Mouse (Mus musculus): ENCODE results near the gene Plekho1. TPM values are rescaled to one million over a fixed set of nuclear protein-coding genes. Genes with fewer than 3 reads are reported as not detected.

Plekho1 gene
- polyA plus RNA-seq, 1 experiment from 2014 or later = 6.6 TPM

GRCm38 (mm10) chr3:95992990-95993603 lies 2.7 kb downstream of the Plekho1 start:
- ATAC-seq (ENCODE audit: insufficient read depth) = no peak
- Histone ChIP-seq H3K4me3 (replicated peaks) (no peak overlapping the region), H3K4me2 (peak overlapping the region; percentile 93; the same call in 1 of the 2 replicates), H3K36me3 (replicated peaks) (peaks cover 7% of the 10 kb centered on the region), H3K4me1 (replicated peaks) (peaks cover 48% of the 10 kb centered on the region), H3K27ac (replicated peaks) (no peak overlapping the region; the same call in 1 of the 2 replicates), H3K9me3 (replicated peaks) (no peaks in the 10 kb centered on the region), H3K27me3 (peaks cover 58% of the 10 kb centered on the region), H3K9ac (no peak overlapping the region)
- WGBS (ENCODE audit: insufficient replicate concordance) = 41% methylated on average over 5 of the region's 5 CpGs

- H3K27me3 ChIP-seq = peaks cover 48% of the 10 kb centered on the region
These were observed 5.3 kb downstream of the Plekho1 start for GRCm38 (mm10) chr3:95990413-95990941.

GRCm38 (mm10) chr3:95988969-95989368 lies 6.8 kb downstream of the Plekho1 start:
- H3K36me3 ChIP-seq (replicated peaks) = peaks cover 7% of the 10 kb centered on the region
- H3K27me3 ChIP-seq = peaks cover 42% of the 10 kb centered on the region
- no peak overlapping the region for H3K4me2 ChIP-seq
- peaks cover 41% of the 10 kb centered on the region for H3K4me1 ChIP-seq (replicated peaks)
- no peak overlapping the region for H3K27ac ChIP-seq (replicated peaks)
- no peak overlapping the region for H3K9ac ChIP-seq
- WGBS (ENCODE audit: insufficient replicate concordance) = 80% methylated on average over 10 of the region's 10 CpGs
- no peak overlapping the region for H3K4me3 ChIP-seq (replicated peaks)
- no peak for ATAC-seq (ENCODE audit: insufficient read depth)
- no peaks in the 10 kb centered on the region for H3K9me3 ChIP-seq (replicated peaks)

More at GRCm38 (mm10) chr3:95990413-95990941, 5.3 kb downstream of the Plekho1 start:
- no peak overlapping the region for H3K4me3 ChIP-seq (replicated peaks)
- peaks cover 44% of the 10 kb centered on the region for H3K4me1 ChIP-seq (replicated peaks)
- no peaks in the 10 kb centered on the region for H3K9me3 ChIP-seq (replicated peaks)
- H3K36me3 ChIP-seq (replicated peaks) = peaks cover 7% of the 10 kb centered on the region
- H3K4me2 ChIP-seq = no peak overlapping the region
- ATAC-seq (ENCODE audit: insufficient read depth) = no peak
- no peak overlapping the region for H3K9ac ChIP-seq
- WGBS (ENCODE audit: insufficient replicate concordance) = 49% methylated on average over 12 of the region's 12 CpGs
- H3K27ac ChIP-seq (replicated peaks) = peak overlapping the region; percentile 41; the same call in 1 of the 2 replicates

DNA sequence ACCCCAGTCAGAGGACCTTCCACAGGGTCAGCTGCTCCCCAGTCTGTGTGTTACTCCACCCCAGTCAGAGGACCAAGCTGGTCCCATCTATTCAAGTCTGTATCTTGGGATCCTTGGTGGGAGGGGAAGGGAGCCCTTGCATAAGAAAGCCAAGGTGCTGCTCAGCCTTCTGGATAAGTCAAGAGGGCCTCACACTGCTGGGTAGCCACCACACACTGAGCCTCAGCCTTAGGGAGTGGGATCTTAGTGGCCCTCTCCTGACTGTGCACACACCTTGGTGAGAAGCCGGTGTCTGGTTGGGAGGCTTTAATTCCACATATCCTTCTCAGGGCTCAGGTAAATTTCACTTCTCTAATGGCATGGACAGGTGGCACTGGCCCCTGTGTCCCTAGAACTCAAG lies 7.7 kb downstream of the Plekho1 start:
- no peak for ATAC-seq (ENCODE audit: insufficient read depth)
- H3K9me3 ChIP-seq (replicated peaks) = no peaks in the 10 kb centered on the region

DNA sequence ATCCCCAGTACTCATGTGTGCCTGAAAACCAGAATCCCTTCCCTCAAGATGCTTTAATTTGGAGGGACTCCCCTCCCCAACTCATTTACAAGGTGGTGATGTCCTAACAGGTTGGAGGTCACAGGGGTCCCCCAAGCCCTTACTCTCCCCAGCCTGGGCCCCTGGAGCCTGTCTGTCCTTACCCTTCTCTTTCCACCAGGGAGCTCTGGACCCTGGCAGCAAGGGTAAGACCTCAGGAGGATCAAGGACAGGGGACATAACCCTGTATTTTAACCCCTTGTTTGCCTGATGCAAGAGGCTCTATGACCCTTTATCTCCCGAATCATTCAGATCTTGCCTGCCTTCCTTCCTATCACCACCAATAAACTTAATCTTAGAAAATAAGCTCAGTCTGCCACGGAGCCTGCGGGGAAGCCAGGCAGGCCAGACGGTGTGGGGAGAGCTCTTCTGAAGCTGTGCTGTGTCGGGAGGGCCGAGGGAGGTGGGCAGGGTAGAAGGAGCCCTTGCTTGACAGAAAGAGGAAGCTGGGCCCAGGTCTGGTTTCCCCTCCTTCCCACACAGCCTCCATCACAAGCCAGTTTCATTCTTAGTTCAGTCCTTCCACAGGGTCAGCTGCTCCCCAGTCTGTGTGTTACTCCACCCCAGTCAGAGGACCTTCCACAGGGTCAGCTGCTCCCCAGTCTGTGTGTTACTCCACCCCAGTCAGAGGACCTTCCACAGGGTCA lies 8.3 kb downstream of the Plekho1 start:
- no peak overlapping the region for H3K4me3 ChIP-seq (replicated peaks)
- H3K27me3 ChIP-seq = peaks cover 29% of the 10 kb centered on the region
- H3K27ac ChIP-seq (replicated peaks) = 0 out of 2 replicates have a peak overlapping the region, but pooled peaks have one; percentile 58
- no peak overlapping the region for H3K9ac ChIP-seq
- no peaks in the 10 kb centered on the region for H3K9me3 ChIP-seq (replicated peaks)
- H3K36me3 ChIP-seq (replicated peaks) = peaks cover 7% of the 10 kb centered on the region
- H3K4me2 ChIP-seq = no peak overlapping the region
- ATAC-seq (ENCODE audit: insufficient read depth) = no peak
- WGBS (ENCODE audit: insufficient replicate concordance) = 17% methylated on average over 6 of the region's 6 CpGs
- peaks cover 38% of the 10 kb centered on the region for H3K4me1 ChIP-seq (replicated peaks)

More for the DNA sequence above, 7.7 kb downstream of the Plekho1 start:
- no peak overlapping the region for H3K4me3 ChIP-seq (replicated peaks)
- WGBS (ENCODE audit: insufficient replicate concordance) = 86% methylated on average over 1 of the region's 1 CpGs
- H3K36me3 ChIP-seq (replicated peaks) = peaks cover 7% of the 10 kb centered on the region
- peaks cover 38% of the 10 kb centered on the region for H3K4me1 ChIP-seq (replicated peaks)
- H3K27me3 ChIP-seq = peaks cover 34% of the 10 kb centered on the region
- H3K4me2 ChIP-seq = no peak overlapping the region
- no peak overlapping the region for H3K9ac ChIP-seq
- H3K27ac ChIP-seq (replicated peaks) = no peak overlapping the region

GRCm38 (mm10) chr3:95986984-95987383 lies 8.8 kb downstream of the Plekho1 start:
- H3K4me3 ChIP-seq (replicated peaks) = no peak overlapping the region
- H3K27ac ChIP-seq (replicated peaks) = peak overlapping the region; percentile 58
- H3K9ac ChIP-seq = no peak overlapping the region
- no peaks in the 10 kb centered on the region for H3K9me3 ChIP-seq (replicated peaks)
- H3K4me1 ChIP-seq (replicated peaks) = peaks cover 35% of the 10 kb centered on the region
- no peak for ATAC-seq (ENCODE audit: insufficient read depth)
- WGBS (ENCODE audit: insufficient replicate concordance) = 41% methylated on average over 4 of the region's 4 CpGs
- peaks cover 25% of the 10 kb centered on the region for H3K27me3 ChIP-seq
- H3K4me2 ChIP-seq = no peak overlapping the region
- peaks cover 7% of the 10 kb centered on the region; the same call in 1 of the 2 replicates for H3K36me3 ChIP-seq (replicated peaks)

DNA sequence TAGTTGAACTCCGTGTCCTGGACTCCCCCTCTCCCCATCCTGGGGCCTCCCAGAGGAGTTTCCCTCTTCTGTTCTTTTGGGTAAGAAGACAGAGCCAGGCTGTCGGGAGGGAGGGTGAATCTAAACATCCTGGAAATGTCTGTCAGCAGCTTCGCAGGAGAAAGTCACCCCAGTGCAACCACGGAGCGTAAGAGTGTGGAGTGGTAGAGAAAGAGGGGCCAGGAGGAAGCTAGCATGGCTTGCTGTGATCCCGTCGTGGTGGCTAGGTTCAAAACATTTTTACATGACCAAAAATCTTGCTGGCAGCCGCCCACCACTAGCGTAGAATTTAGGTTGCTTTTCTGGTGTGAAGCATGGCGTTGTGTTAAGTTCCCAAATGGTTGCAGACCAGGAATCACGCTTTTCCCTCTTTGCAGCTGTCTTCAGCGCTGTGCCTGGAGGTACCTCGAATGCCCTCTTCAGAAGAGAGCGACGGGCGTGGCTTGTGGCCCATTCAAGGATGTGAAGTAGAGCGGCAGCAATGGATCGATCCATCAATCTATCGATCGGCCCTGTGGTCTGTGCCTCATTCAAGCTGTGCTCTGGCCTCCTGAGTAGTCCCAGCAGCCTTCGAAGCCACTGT lies 9.7 kb downstream of the Plekho1 start:
- Histone ChIP-seq H3K4me1 (replicated peaks) (peaks cover 35% of the 10 kb centered on the region), H3K27ac (replicated peaks) (peak overlapping the region; percentile 58), H3K4me2 (peak overlapping the region; percentile 45), H3K9me3 (replicated peaks) (no peaks in the 10 kb centered on the region), H3K36me3 (replicated peaks) (peaks cover 7% of the 10 kb centered on the region; the same call in 1 of the 2 replicates), H3K9ac (no peak overlapping the region; the same call in 1 of the 2 replicates), H3K4me3 (replicated peaks) (peak overlapping the region; percentile 11; the same call in 1 of the 2 replicates), H3K27me3 (peaks cover 31% of the 10 kb centered on the region)
- no peak for ATAC-seq (ENCODE audit: insufficient read depth)
- 10% methylated on average over 21 of the region's 21 CpGs for WGBS (ENCODE audit: insufficient replicate concordance)

GRCm38 (mm10) chr3:95985209-95986000 lies 10.4 kb downstream of the Plekho1 start:
- H3K9me3 ChIP-seq (replicated peaks) = no peaks in the 10 kb centered on the region
- H3K4me3 ChIP-seq (replicated peaks) = no peak overlapping the region
- 22% methylated on average over 12 of the region's 12 CpGs for WGBS (ENCODE audit: insufficient replicate concordance)
- H3K4me1 ChIP-seq (replicated peaks) = peaks cover 35% of the 10 kb centered on the region
- peak overlapping the region; percentile 45 for H3K4me2 ChIP-seq
- peaks cover 31% of the 10 kb centered on the region for H3K27me3 ChIP-seq
- no peak overlapping the region; the same call in 1 of the 2 replicates for H3K9ac ChIP-seq
- ATAC-seq (ENCODE audit: insufficient read depth) = peak; percentile 54
- peak overlapping the region; percentile 58 for H3K27ac ChIP-seq (replicated peaks)
- H3K36me3 ChIP-seq (replicated peaks) = peaks cover 7% of the 10 kb centered on the region; the same call in 1 of the 2 replicates

GRCm38 (mm10) chr3:95982129-95982528 lies 13.7 kb downstream of the Plekho1 start:
- no peaks in the 10 kb centered on the region for H3K36me3 ChIP-seq (replicated peaks)
- H3K9me3 ChIP-seq (replicated peaks) = no peaks in the 10 kb centered on the region
- no peak for ATAC-seq (ENCODE audit: insufficient read depth)
- peaks cover 31% of the 10 kb centered on the region for H3K27me3 ChIP-seq
- peaks cover 26% of the 10 kb centered on the region for H3K4me1 ChIP-seq (replicated peaks)
- no peak overlapping the region for H3K4me3 ChIP-seq (replicated peaks)
- H3K4me2 ChIP-seq = no peak overlapping the region
- H3K27ac ChIP-seq (replicated peaks) = no peak overlapping the region
- no peak overlapping the region for H3K9ac ChIP-seq
- 67% methylated on average over 4 of the region's 4 CpGs for WGBS (ENCODE audit: insufficient replicate concordance)

- WGBS (ENCODE audit: insufficient replicate concordance) = 72% methylated on average over 12 of the region's 12 CpGs
- Histone ChIP-seq H3K27me3 (peaks cover 18% of the 10 kb centered on the region), H3K4me2 (no peak overlapping the region), H3K9ac (no peak overlapping the region), H3K9me3 (replicated peaks) (no peaks in the 10 kb centered on the region), H3K4me3 (replicated peaks) (no peak overlapping the region), H3K4me1 (replicated peaks) (peaks cover 9% of the 10 kb centered on the region), H3K36me3 (replicated peaks) (no peaks in the 10 kb centered on the region), H3K27ac (replicated peaks) (no peak overlapping the region)
- ATAC-seq (ENCODE audit: insufficient read depth) = no peak
These were observed 15.4 kb downstream of the Plekho1 start for GRCm38 (mm10) chr3:95980276-95980970.
